Mouse (Mus musculus) E14TG2a.4 (cell line): ENCODE measurements at regions not wholly inside any gene's neighbourhood (a gene's known extent, or its start where the extent isn't known, plus 50 kb on each side); places are given as distances from the start of the nearest gene placed in this dataset.

Source experiments
- CTCF ChIP-seq: conservative IDR thresholded peaks from 2 replicates; pipeline ENCODE4 v1.5.1; 2014; ENCODE audit warnings: low read length
- NANOG ChIP-seq: IDR thresholded peaks from 2 replicates; pipeline ENCODE4 v1.6.1; 2014; ENCODE audit warnings: borderline replicate concordance, low read length, mixed read lengths
- POU5F1 ChIP-seq: IDR thresholded peaks from 2 replicates; pipeline ENCODE4 v1.6.1; 2014; ENCODE audit warnings: low read length, borderline replicate concordance

DNA sequence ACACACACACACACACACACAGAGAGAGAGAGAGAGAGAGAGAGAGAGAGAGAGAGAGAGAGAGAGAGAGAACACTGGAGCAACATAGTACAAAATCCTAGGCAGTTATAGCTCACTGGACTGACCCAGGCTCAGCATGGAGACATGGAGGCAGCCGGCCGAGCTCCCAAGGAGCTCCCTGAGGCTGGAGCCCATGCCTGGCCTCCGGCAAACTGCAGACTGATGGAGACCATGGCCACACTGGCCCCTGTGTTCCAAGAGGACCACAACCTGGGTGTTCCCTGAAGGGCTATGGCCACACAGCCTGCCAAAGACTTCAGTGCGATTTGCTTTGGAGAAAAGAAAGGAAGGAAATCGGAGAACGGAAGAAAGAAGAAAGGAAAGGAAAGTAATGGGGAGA, 128.9 kb downstream of the Sec61b start:
- TF ChIP-seq CTCF = no peak
- no peak for TF ChIP-seq NANOG
- no peak for TF ChIP-seq POU5F1
